Mouse (Mus musculus) MEL (cell line): ENCODE measurements around the gene Lrrc63. TPM values are rescaled to one million over a fixed set of nuclear protein-coding genes. Genes with fewer than 3 reads are reported as not detected.

Experiments
- DNase-seq: peaks from one replicate; pipeline ENCODE4 v3.0.0; 2011; ENCODE audit warnings: low read depth, low spot score
- H3K27ac ChIP-seq: 2 replicates; pipeline ENCODE4 v1.5.1; 2012; ENCODE audit warnings: low read depth, mild to moderate bottlenecking, control low read depth, low read length, moderate library complexity; ENCODE audit not compliant: control insufficient read depth
- H3K27me3 ChIP-seq, 2 experiments: fragments of 150-350 bp in 1 of 2; sonication (generic) in 1 of 2; 2 replicates each; pipeline ENCODE4 v1.6.1; 2012; ENCODE audit warnings: low read length in 2 of 2, mild to moderate bottlenecking in 2 of 2, improper control_type of control experiment in 1 of 2, moderate library complexity in 1 of 2; ENCODE audit not compliant: insufficient read depth in 2 of 2, control insufficient read depth in 1 of 2
- H3K36me3 ChIP-seq, 2 experiments: 2 replicates each; pipeline ENCODE4 v1.6.1; 2012 to 2014; ENCODE audit warnings: low read length in 2 of 2, improper control_type of control experiment in 1 of 2, inconsistent platforms in 1 of 2, mild to moderate bottlenecking in 1 of 2; ENCODE audit not compliant: insufficient read depth in 2 of 2, control insufficient read depth in 1 of 2
- H3K4me1 ChIP-seq, 2 experiments: fragments of 150-350 bp in 1 of 2; sonication (generic) in 1 of 2; 2 replicates each; pipeline ENCODE4 v1.6.1; 2012; ENCODE audit warnings: low read length in 2 of 2, improper control_type of control experiment in 1 of 2, mild to moderate bottlenecking in 1 of 2; ENCODE audit not compliant: insufficient read depth in 2 of 2, control insufficient read depth in 1 of 2
- H3K4me3 ChIP-seq, 2 experiments: fragments of 150-350 bp in 1 of 2; sonication (generic) in 1 of 2; 2 replicates each; pipeline ENCODE4 v1.5.1; 2012; ENCODE audit warnings: low read depth in 2 of 2, low read length in 2 of 2, mild to moderate bottlenecking in 2 of 2, moderate library complexity in 2 of 2, control low read depth in 1 of 2, improper control_type of control experiment in 1 of 2; ENCODE audit not compliant: control insufficient read depth in 1 of 2, insufficient read depth in 1 of 2
- H3K79me2 ChIP-seq: 2 replicates; pipeline ENCODE4 v1.6.1; 2012; ENCODE audit warnings: mild to moderate bottlenecking, low read length, moderate library complexity; ENCODE audit not compliant: control insufficient read depth, poor library complexity, insufficient read depth
- H3K9ac ChIP-seq: 2 replicates; pipeline ENCODE4 v1.6.1; 2012; ENCODE audit warnings: low read depth, mild to moderate bottlenecking, control low read depth, low read length, moderate library complexity; ENCODE audit not compliant: control insufficient read depth, poor library complexity, severe bottlenecking
- H3K9me3 ChIP-seq: fragments of 150-350 bp; sonication (generic); replicated peaks from 2 replicates; pipeline ENCODE4 v1.6.1; 2012; ENCODE audit warnings: mild to moderate bottlenecking, low read length, improper control_type of control experiment, moderate library complexity; ENCODE audit not compliant: insufficient read depth
- CHD1 ChIP-seq: IDR thresholded peaks from 2 replicates; pipeline ENCODE4 v1.6.1; 2012; ENCODE audit warnings: low read depth, mild to moderate bottlenecking, inconsistent platforms, low read length, improper control_type of control experiment
- ETS1 ChIP-seq: IDR thresholded peaks from 2 replicates; pipeline ENCODE4 v1.6.1; 2012; ENCODE audit warnings: low read depth, mild to moderate bottlenecking, inconsistent platforms, low read length, improper control_type of control experiment, moderate library complexity
- GATA1 ChIP-seq: IDR thresholded peaks from 2 replicates; pipeline ENCODE4 v1.6.1; 2011; ENCODE audit warnings: low read depth, low read length, improper control_type of control experiment
- HCFC1 ChIP-seq: IDR thresholded peaks from 2 replicates; pipeline ENCODE4 v1.6.1; 2012; ENCODE audit warnings: low read depth, mild to moderate bottlenecking, inconsistent platforms, low read length, improper control_type of control experiment, moderate library complexity
- KAT2A ChIP-seq: conservative IDR thresholded peaks from 2 replicates; pipeline ENCODE4 v1.6.1; 2012; ENCODE audit warnings: low read depth, low read length, improper control_type of control experiment, inconsistent platforms
- MAX ChIP-seq: IDR thresholded peaks from 2 replicates; pipeline ENCODE4 v1.6.1; 2011; ENCODE audit warnings: low read length, improper control_type of control experiment
- MAZ ChIP-seq: IDR thresholded peaks from 2 replicates; pipeline ENCODE4 v1.6.1; 2012; ENCODE audit warnings: low read depth, mild to moderate bottlenecking, inconsistent platforms, low read length, improper control_type of control experiment
- MEF2A ChIP-seq: IDR thresholded peaks from 2 replicates; pipeline ENCODE4 v1.6.1; 2014; ENCODE audit warnings: low read depth, mild to moderate bottlenecking, inconsistent platforms, low read length, improper control_type of control experiment; ENCODE audit not compliant: poor library complexity, insufficient replicate concordance, severe bottlenecking; ENCODE audit errors: extremely low read depth
- MXI1 ChIP-seq: IDR thresholded peaks from 2 replicates; pipeline ENCODE4 v1.6.1; 2011; ENCODE audit warnings: mild to moderate bottlenecking, low read depth, low read length, improper control_type of control experiment
- MYB ChIP-seq: IDR thresholded peaks from 2 replicates; pipeline ENCODE4 v1.6.1; 2011; ENCODE audit warnings: mild to moderate bottlenecking, low read depth, low read length, improper control_type of control experiment
- MYC ChIP-seq: IDR thresholded peaks from 2 replicates; pipeline ENCODE4 v1.6.1; 2011; ENCODE audit warnings: low read depth, mild to moderate bottlenecking, low read length, improper control_type of control experiment, moderate library complexity
- NELFE ChIP-seq: IDR thresholded peaks from 2 replicates; pipeline ENCODE4 v1.6.1; 2011; ENCODE audit warnings: low read depth, low read length, improper control_type of control experiment
- NRF1 ChIP-seq: IDR thresholded peaks from 2 replicates; pipeline ENCODE4 v1.6.1; 2014; ENCODE audit warnings: low read depth, mild to moderate bottlenecking, inconsistent platforms, low read length, improper control_type of control experiment, moderate library complexity; ENCODE audit not compliant: poor library complexity, insufficient read depth, severe bottlenecking
- POLR2AphosphoS2 ChIP-seq: IDR thresholded peaks from 2 replicates; pipeline ENCODE4 v1.6.1; 2011; ENCODE audit warnings: low read length, improper control_type of control experiment
- POLR2AphosphoS5 ChIP-seq: IDR thresholded peaks from 2 replicates; pipeline ENCODE4 v1.6.1; 2012; ENCODE audit warnings: low read depth, borderline replicate concordance, mild to moderate bottlenecking, inconsistent platforms, low read length, moderate library complexity, mixed read lengths
- RCOR1 ChIP-seq: IDR thresholded peaks from 2 replicates; pipeline ENCODE4 v1.6.1; 2012; ENCODE audit warnings: low read depth, mild to moderate bottlenecking, inconsistent platforms, low read length, improper control_type of control experiment
- SIN3A ChIP-seq: IDR thresholded peaks from 2 replicates; pipeline ENCODE4 v1.6.1; 2012; ENCODE audit warnings: low read length, improper control_type of control experiment, inconsistent platforms
- TAL1 ChIP-seq: IDR thresholded peaks from 2 replicates; pipeline ENCODE4 v1.6.1; 2012; ENCODE audit warnings: mild to moderate bottlenecking, inconsistent platforms, low read length, moderate library complexity, mixed read lengths
- TBP ChIP-seq: IDR thresholded peaks from 2 replicates; pipeline ENCODE4 v1.8.0; 2011; ENCODE audit warnings: low read depth, low read length, improper control_type of control experiment
- TCF12 ChIP-seq: IDR thresholded peaks from 2 replicates; pipeline ENCODE4 v1.6.1; 2014; ENCODE audit warnings: low read depth, mild to moderate bottlenecking, inconsistent platforms, low read length, improper control_type of control experiment, moderate library complexity
- UBTF ChIP-seq: IDR thresholded peaks from 2 replicates; pipeline ENCODE4 v1.6.1; 2012; ENCODE audit warnings: low read depth, mild to moderate bottlenecking, inconsistent platforms, low read length, improper control_type of control experiment, moderate library complexity, borderline replicate concordance; ENCODE audit not compliant: insufficient read depth
- USF1 ChIP-seq: IDR thresholded peaks from 2 replicates; pipeline ENCODE4 v1.6.1; 2014; ENCODE audit warnings: low read depth, mild to moderate bottlenecking, inconsistent platforms, low read length, improper control_type of control experiment, moderate library complexity
- USF2 ChIP-seq, 2 experiments: IDR thresholded peaks; 2 replicates each; pipeline ENCODE4 v1.6.1; 2011 to 2012; ENCODE audit warnings: improper control_type of control experiment in 2 of 2, low read length in 2 of 2, borderline replicate concordance in 1 of 2, inconsistent platforms in 1 of 2, low read depth in 1 of 2, mild to moderate bottlenecking in 1 of 2; ENCODE audit not compliant: insufficient read depth in 1 of 2
- ZC3H11A ChIP-seq: IDR thresholded peaks from 2 replicates; pipeline ENCODE4 v1.6.1; 2012; ENCODE audit warnings: low read depth, mild to moderate bottlenecking, inconsistent platforms, low read length, improper control_type of control experiment
- polyA plus RNA-seq, 2 experiments: library from polyadenylated mRNA; stranded (reverse) in 1 of 2; unstranded in 1 of 2; fragments of >175 nt in 1 of 2; fragments of >200 nt in 1 of 2; gene quantifications; 2 replicates each; pipeline versions ENCODE4 v1.2.1 to v1.2.4; 2012; ENCODE audit warnings: low replicate concordance in 2 of 2, low read depth in 1 of 2; ENCODE audit not compliant: insufficient read length in 2 of 2, insufficient read depth in 1 of 2, missing spikeins in 1 of 2
- total RNA-seq: library from RNA; depleted of rRNA; stranded (reverse); fragments of 300-350 nt; gene quantifications from 2 replicates; pipeline ENCODE4 v1.2.3, GENCODE M21; 2012

The Lrrc63 gene
- total and polyA plus RNA-seq, 3 experiments, result not detected

DNA sequence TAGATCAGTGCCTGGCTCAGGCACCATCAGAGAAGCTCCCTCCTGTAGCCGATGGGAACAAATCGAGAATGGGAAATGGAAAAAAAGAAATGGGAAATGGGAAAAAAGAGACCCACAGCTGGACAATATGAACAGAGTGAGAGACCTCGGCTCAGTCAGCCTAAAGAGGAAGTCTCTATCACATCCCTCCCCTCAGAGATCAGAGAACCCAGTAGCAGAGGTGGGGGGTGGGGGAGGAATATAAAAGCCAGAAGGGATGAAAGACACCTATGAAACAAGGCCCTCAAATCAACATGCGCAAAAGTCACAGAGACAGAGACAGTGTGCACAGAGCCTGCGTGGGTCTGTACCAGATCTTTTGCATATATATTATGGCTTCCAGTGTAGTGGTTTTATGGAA, 27.7 kb downstream of the Lrrc63 start:
- peaks cover 2 to 4% of the 10 kb centered on the region in 2 experiments; a peak in 3 of 4 replicates for H3K27me3 ChIP-seq
- no peak overlapping the region for H3K27ac ChIP-seq
- no peak for TF ChIP-seq POLR2AphosphoS5
- TF ChIP-seq TAL1, result no peak
- TF ChIP-seq MAX, result no peak
- no peak for TF ChIP-seq USF2 (IDR thresholded peaks at IDR 0.05; ENCODE audit: borderline replicate concordance in 1 of 2, insufficient read depth in 1 of 2, low read depth in 1 of 2, low read length in 2 of 2)
- no peak for TF ChIP-seq MAZ
- TF ChIP-seq TCF12, result no peak
- TF ChIP-seq MYB, result no peak
- no peak for TF ChIP-seq GATA1
- no peak for TF ChIP-seq MXI1
- TF ChIP-seq SIN3A, result no peak
- TF ChIP-seq KAT2A, result no peak
- TF ChIP-seq CHD1, result no peak
- no peak for TF ChIP-seq HCFC1
- TF ChIP-seq ETS1, result no peak
- no peak for TF ChIP-seq RCOR1
- no peak for TF ChIP-seq NELFE
- no peak for TF ChIP-seq USF1
- TF ChIP-seq, all 39 proteins: peak for 0
- peak; percentile 16 for DNase-seq
- Histone ChIP-seq H3K9ac (no peak overlapping the region), H3K4me1 (no peaks in the 10 kb centered on the region), H3K36me3 (no peaks in the 10 kb centered on the region), H3K4me3 (no peak overlapping the region), H3K79me2 (no peaks in the 10 kb centered on the region), H3K9me3 (no peaks in the 10 kb centered on the region)

DNA sequence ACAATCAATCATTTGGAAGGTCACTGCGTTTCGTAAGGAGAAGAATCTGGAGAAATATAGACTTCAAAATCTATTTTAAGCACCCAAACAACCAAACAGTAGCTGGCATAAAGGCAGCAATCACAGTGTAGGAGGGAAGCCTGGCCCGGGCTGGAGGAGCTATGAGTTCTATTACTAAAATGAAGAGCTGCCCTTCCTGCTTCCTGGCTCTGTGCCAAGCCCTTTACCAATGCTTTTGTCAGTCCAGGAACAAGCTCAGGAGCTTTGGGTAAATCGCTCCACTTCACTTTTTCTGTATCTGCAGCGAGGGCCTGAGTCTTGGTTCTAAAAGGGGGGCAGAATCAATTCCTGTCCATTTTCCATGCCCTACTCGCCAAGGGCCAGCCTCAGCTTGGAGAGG, 52.7 kb downstream of the Lrrc63 start:
- Histone ChIP-seq H3K27me3 (peaks cover 0 to 2% of the 10 kb centered on the region in 2 experiments; a peak in 1 of 4 replicates), H3K4me3 (no peak overlapping the region), H3K9ac (no peak overlapping the region), H3K36me3 (no peaks in the 10 kb centered on the region)
- no peak for TF ChIP-seq MAX
- no peak for TF ChIP-seq MEF2A
- TF ChIP-seq SIN3A, result no peak
- no peak for TF ChIP-seq TCF12
- no peak for TF ChIP-seq TBP
- TF ChIP-seq MAZ, result no peak
- TF ChIP-seq USF2 (IDR thresholded peaks at IDR 0.05; ENCODE audit: borderline replicate concordance in 1 of 2, insufficient read depth in 1 of 2, low read depth in 1 of 2, low read length in 2 of 2), result no peak
- TF ChIP-seq POLR2AphosphoS2, result no peak
- TF ChIP-seq MYC, result no peak
- no peak for TF ChIP-seq ZC3H11A
- TF ChIP-seq MXI1, result no peak
- no peak for TF ChIP-seq NRF1
- no peak for TF ChIP-seq UBTF
- TF ChIP-seq, all 39 proteins: peak for 0
- H3K9me3 ChIP-seq, result no peaks in the 10 kb centered on the region
- H3K27ac ChIP-seq, result no peak overlapping the region
- no peaks in the 10 kb centered on the region for H3K79me2 ChIP-seq
- peak; percentile 33 for DNase-seq
- no peaks in the 10 kb centered on the region for H3K4me1 ChIP-seq
